Mouse (Mus musculus): ENCODE results near the gene Hinfp.

GRCm38 (mm10) chr9:44287401-44288075 is 17.9 kb downstream of the Hinfp start:
- TF ChIP-seq CTCF (IDR thresholded peaks at IDR 0.05; ENCODE audit: low read depth, low read length), result no peak
- no peak for TF ChIP-seq POLR2A (IDR thresholded peaks at IDR 0.05; ENCODE audit: extremely low read depth, insufficient read depth, low read length)
